Mouse (Mus musculus) stomach, postnatal 0 days (tissue): ENCODE measurements around the gene 0610010K14Rik. TPM values are rescaled to one million over a fixed set of nuclear protein-coding genes. Genes with fewer than 3 reads are reported as not detected.

Experiments
- ATAC-seq: fragments of 200-750 bp; cut with Nextera tagmentation; 2 replicates; pipeline ENCODE4 v1.8.0; 2017; ENCODE audit not compliant: low FRiP score, low TSS enrichment
- DNase-seq: peaks from one replicate; pipeline ENCODE4 v3.0.0-alpha.2; 2016; ENCODE audit warnings: low spot score
- H3K27ac ChIP-seq: fragments of 300-500 bp; sonication (generic); replicated peaks from 2 replicates; pipeline ENCODE4 v1.5.1; 2014; ENCODE audit warnings: mild to moderate bottlenecking, control low read depth
- H3K27me3 ChIP-seq: fragments of 300-500 bp; sonication (generic); 2 replicates; pipeline ENCODE4 v1.6.1; 2014; ENCODE audit warnings: low read length; ENCODE audit not compliant: control insufficient read depth, insufficient read depth
- H3K36me3 ChIP-seq: fragments of 300-500 bp; sonication (generic); 2 replicates; pipeline ENCODE4 v1.6.1; 2014; ENCODE audit warnings: low read length, mixed read lengths; ENCODE audit not compliant: control insufficient read depth, insufficient read depth
- H3K4me1 ChIP-seq: fragments of 300-500 bp; sonication (generic); replicated peaks from 2 replicates; pipeline ENCODE4 v1.6.1; 2014; ENCODE audit warnings: antibody characterized with exemption; ENCODE audit not compliant: control insufficient read depth, insufficient read depth
- H3K4me2 ChIP-seq: fragments of 300-500 bp; sonication (generic); replicated peaks from 2 replicates; pipeline ENCODE4 v1.6.1; 2014; ENCODE audit warnings: low read depth, mild to moderate bottlenecking, control low read depth, moderate library complexity
- H3K4me3 ChIP-seq: fragments of 300-500 bp; sonication (generic); 2 replicates; pipeline ENCODE4 v1.5.1; 2014; ENCODE audit warnings: low read depth, low read length, control low read depth
- H3K9ac ChIP-seq: fragments of 300-500 bp; sonication (generic); 2 replicates; pipeline ENCODE4 v1.6.1; 2014; ENCODE audit warnings: mild to moderate bottlenecking, low read length, control low read depth, mixed read lengths
- H3K9me3 ChIP-seq: fragments of 300-500 bp; sonication (generic); 2 replicates; pipeline ENCODE4 v1.6.1; 2016; ENCODE audit warnings: low read length; ENCODE audit not compliant: control insufficient read depth
- CTCF ChIP-seq: IDR thresholded peaks from 2 replicates; pipeline ENCODE4 v1.5.1; 2016; ENCODE audit warnings: antibody characterized with exemption, low read depth, mild to moderate bottlenecking, moderate library complexity
- EP300 ChIP-seq: optimal IDR thresholded peaks from 2 replicates; pipeline ENCODE3; 2016; ENCODE audit warnings: antibody characterized with exemption
- WGBS: fragments of 180-500 bp; shearing (Covaris S2); extraction: QIAGEN DNeasy Blood & Tissue Kit; methylation state at CpG from one replicate; pipeline ENCODE4 v1.1.7; 2014; 5-methylcytosine and 5-hydroxymethylcytosine counted together
- polyA plus RNA-seq: library from polyadenylated mRNA; unstranded; fragments of >200 nt; fragmentation: Nextera tagmentation; extraction: Ambion mirVana; gene quantifications from 2 replicates; pipeline ENCODE4 v1.2.1, GENCODE M21; 2015

Gene 0610010K14Rik
- polyA plus RNA-seq, 1 experiment from 2014 or later, result 83.6 TPM

- Histone ChIP-seq H3K27me3 (peaks cover 3% of the 10 kb centered on the region; the same call in 1 of the 2 replicates), H3K4me2 (peak overlapping the region; percentile 58), H3K4me3 (peak overlapping the region; percentile 29), H3K4me1 (peaks cover 3% of the 10 kb centered on the region; the same call in 1 of the 2 replicates), H3K27ac (no peak overlapping the region), H3K36me3 (no peaks in the 10 kb centered on the region), H3K9me3 (no peaks in the 10 kb centered on the region), H3K9ac (peak overlapping the region; percentile 41)
- DNase-seq, result no peak
- 2% methylated on average over 44 of the region's 46 CpGs for WGBS
- no peak for TF ChIP-seq EP300
- no peak for TF ChIP-seq CTCF
- peak; percentile 19; the same call in 1 of the 2 replicates for ATAC-seq
These were observed 23.4 kb downstream of the 0610010K14Rik start for GRCm38 (mm10) chr11:70214191-70214855.

- H3K27me3 ChIP-seq, result peaks cover 3% of the 10 kb centered on the region; the same call in 1 of the 2 replicates
- TF ChIP-seq CTCF (no peak), EP300 (no peak)
- no peaks in the 10 kb centered on the region for H3K9me3 ChIP-seq
- H3K9ac ChIP-seq, result peak overlapping the region; percentile 41
- no peak overlapping the region for H3K27ac ChIP-seq
- peak overlapping the region; percentile 58 for H3K4me2 ChIP-seq
- ATAC-seq (peak; percentile 40), DNase-seq (no peak)
- H3K4me3 ChIP-seq, result peak overlapping the region; percentile 29
- no peaks in the 10 kb centered on the region for H3K36me3 ChIP-seq
- WGBS, result 7% methylated on average over 23 of the region's 26 CpGs
- H3K4me1 ChIP-seq, result peaks cover 3% of the 10 kb centered on the region; the same call in 1 of the 2 replicates
These were observed 24.0 kb downstream of the 0610010K14Rik start for GRCm38 (mm10) chr11:70213736-70214135.

- DNase-seq (peak; percentile 86), ATAC-seq (no peak)
- Histone ChIP-seq H3K27me3 (peaks cover 3% of the 10 kb centered on the region; the same call in 1 of the 2 replicates), H3K9ac (no peak overlapping the region), H3K9me3 (no peaks in the 10 kb centered on the region), H3K27ac (0 out of 2 replicates have a peak overlapping the region, but pooled peaks have one; percentile 35), H3K36me3 (no peaks in the 10 kb centered on the region), H3K4me2 (peak overlapping the region; percentile 58; the same call in 1 of the 2 replicates), H3K4me1 (peaks cover 3% of the 10 kb centered on the region; the same call in 1 of the 2 replicates), H3K4me3 (no peak overlapping the region)
- peak; percentile 89 for TF ChIP-seq CTCF
- no peak for TF ChIP-seq EP300
- WGBS, result 11% methylated on average over 9 of the region's 9 CpGs
These were observed 24.8 kb downstream of the 0610010K14Rik start for GRCm38 (mm10) chr11:70212896-70213295.

- Histone ChIP-seq H3K27ac (0 out of 2 replicates have a peak within 1 kb of the TSS, but pooled peaks have one; percentile 35), H3K4me3 (peak within 1 kb of the TSS; percentile 29), H3K36me3 (no peaks in the 10 kb centered on the region), H3K9ac (no peak within 1 kb of the TSS), H3K9me3 (no peaks in the 10 kb centered on the region), H3K4me2 (peak within 1 kb of the TSS; percentile 58), H3K4me1 (peaks cover 3% of the 10 kb centered on the region; the same call in 1 of the 2 replicates), H3K27me3 (peaks cover 3% of the 10 kb centered on the region; the same call in 1 of the 2 replicates)
- no peak for ATAC-seq
- no peak for DNase-seq
- TF ChIP-seq CTCF (no peak), EP300 (no peak)
- 48% methylated on average over 6 of the region's 6 CpGs for WGBS
These were observed 25.3 kb downstream of the 0610010K14Rik start, which contains the start of gene Slc16a11 for GRCm38 (mm10) chr11:70212423-70212822. TSS of gene Slc16a11 (plus strand) at chr11:70212752.

- no peak for ATAC-seq
- Histone ChIP-seq H3K4me1 (peaks cover 3% of the 10 kb centered on the region; the same call in 1 of the 2 replicates), H3K4me3 (no peak overlapping the region), H3K27me3 (peaks cover 3% of the 10 kb centered on the region; the same call in 1 of the 2 replicates), H3K27ac (no peak overlapping the region), H3K9me3 (no peaks in the 10 kb centered on the region), H3K36me3 (no peaks in the 10 kb centered on the region), H3K9ac (no peak overlapping the region), H3K4me2 (no peak overlapping the region)
- WGBS, result 79% methylated on average over 6 of the region's 6 CpGs
- no peak for DNase-seq
- no peak for TF ChIP-seq CTCF
- TF ChIP-seq EP300, result no peak
These were observed 25.7 kb downstream of the 0610010K14Rik start for GRCm38 (mm10) chr11:70211972-70212371.

GRCm38 (mm10) chr11:70210681-70211080 lies 27.0 kb downstream of the 0610010K14Rik start:
- H3K4me3 ChIP-seq, result no peak overlapping the region
- H3K9ac ChIP-seq, result no peak overlapping the region
- H3K36me3 ChIP-seq, result no peaks in the 10 kb centered on the region
- WGBS, result 71% methylated on average over 2 of the region's 2 CpGs
- H3K4me2 ChIP-seq, result no peak overlapping the region
- TF ChIP-seq EP300 (peak; percentile 67), CTCF (no peak)
- H3K4me1 ChIP-seq, result peaks cover 3% of the 10 kb centered on the region; the same call in 1 of the 2 replicates
- no peak for DNase-seq
- ATAC-seq, result no peak
- H3K27me3 ChIP-seq, result peaks cover 3% of the 10 kb centered on the region; the same call in 1 of the 2 replicates
- no peak overlapping the region for H3K27ac ChIP-seq
- no peaks in the 10 kb centered on the region for H3K9me3 ChIP-seq
